Mouse (Mus musculus) CD4-positive, CD25-positive, alpha-beta regulatory T cell, adult 4 months (primary cell): ENCODE data around the gene Gm26938. TPM values are rescaled to one million over a fixed set of nuclear protein-coding genes. Genes with fewer than 3 reads are reported as not detected.
A peak's percentile ranks its signal among the peaks of the same experiment; 100 is the strongest.

Source experiments
- ATAC-seq: one replicate; pipeline ENCODE4 v1.8.0; 2017
- polyA plus RNA-seq, 2 experiments: library from polyadenylated mRNA; unstranded; fragments of 100-300 nt; shearing (Covaris generic); gene quantifications; one replicate each; pipeline ENCODE4 v1.2.1; 2017

Gm26938 gene
- polyA plus RNA-seq, 2 experiments from 2014 or later: not detected

GRCm38 (mm10) chr5:139793338-139794089 is 32.7 kb downstream of the Gm26938 start:
- ATAC-seq: no peak

DNA sequence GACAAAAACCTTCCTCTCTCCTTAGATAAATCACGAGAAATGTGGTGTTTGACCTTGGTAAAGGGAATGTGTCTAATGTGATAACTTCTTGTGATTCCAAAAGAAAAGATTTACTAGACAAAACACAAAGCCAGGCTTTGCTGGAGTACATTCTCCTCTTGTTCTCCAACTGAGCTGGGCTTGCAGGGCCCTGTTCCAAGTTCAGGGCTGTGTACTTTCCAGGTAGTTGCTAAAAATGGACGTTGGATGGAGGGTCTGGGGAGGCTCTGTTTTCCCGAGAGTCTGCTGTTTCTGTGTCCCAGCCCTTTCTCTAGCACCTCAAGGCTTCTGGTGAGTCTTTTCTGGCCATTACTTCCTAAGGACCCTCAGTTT is 33.3 kb downstream of the Gm26938 start:
- ATAC-seq: no peak

- ATAC-seq: peak; percentile 5
Observed at GRCm38 (mm10) chr5:139792159-139792775, 33.9 kb downstream of the Gm26938 start.

- peak; percentile 85 for ATAC-seq
Observed at GRCm38 (mm10) chr5:139791227-139792158, 34.7 kb downstream of the Gm26938 start, which contains the start of gene Mafk. Gene Mafk (plus strand): TSS chr5:139791513.

- ATAC-seq: no peak
Observed at GRCm38 (mm10) chr5:139789466-139789865, 36.7 kb downstream of the Gm26938 start.

DNA sequence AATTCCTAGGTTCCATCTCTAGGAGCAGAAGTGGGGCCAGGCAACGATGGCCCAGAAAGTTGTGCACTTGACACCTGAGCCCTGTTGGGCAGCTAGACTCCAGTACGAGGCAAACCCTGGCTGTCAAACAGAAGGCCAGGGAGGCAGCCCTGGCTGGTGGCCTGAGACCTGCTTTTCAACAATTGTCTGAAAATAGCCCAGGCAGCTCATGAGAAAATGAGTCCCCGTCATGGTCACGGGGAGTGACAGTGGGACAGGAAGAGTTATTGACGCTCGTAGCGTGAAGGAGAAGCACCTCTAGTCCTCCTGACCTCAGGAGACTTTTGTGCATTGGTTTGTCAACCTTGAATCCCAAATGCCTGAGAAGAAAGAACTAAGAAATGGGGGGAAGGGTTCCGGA is 44.8 kb downstream of the Gm26938 start:
- ATAC-seq: no peak

GRCm38 (mm10) chr5:139776966-139777365 is 49.2 kb downstream of the Gm26938 start:
- ATAC-seq: no peak

GRCm38 (mm10) chr5:139775216-139775926 is 50.8 kb downstream of the Gm26938 start, which contains the start of gene Ints1:
Gene Ints1 (minus strand): TSS chr5:139775674.
- ATAC-seq: peak; percentile 100

DNA sequence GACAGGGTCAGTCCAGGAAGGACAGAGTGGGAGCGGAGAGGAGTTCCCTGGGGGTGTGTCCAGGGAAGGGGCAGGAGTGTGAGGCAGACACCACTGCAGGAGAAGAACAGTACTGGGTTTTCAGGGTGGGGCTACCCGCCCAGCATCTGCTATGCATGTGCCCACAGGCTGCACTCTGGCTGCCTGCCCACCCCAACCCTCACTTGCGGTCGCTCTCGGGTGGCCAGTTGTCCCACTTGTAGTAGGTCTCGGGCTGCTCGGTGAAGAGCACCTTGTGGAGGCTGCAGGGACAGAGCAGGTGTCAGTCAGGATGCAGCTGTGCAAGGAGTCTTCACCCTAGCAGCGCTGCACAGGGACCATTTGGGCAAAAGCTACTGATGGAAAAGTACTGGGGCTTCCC is 58.0 kb downstream of the Gm26938 start:
- ATAC-seq: no peak

- no peak for ATAC-seq
Observed at GRCm38 (mm10) chr5:139764296-139764695, 61.9 kb downstream of the Gm26938 start.

- no peak for ATAC-seq
Observed at GRCm38 (mm10) chr5:139758096-139758495, 68.1 kb downstream of the Gm26938 start.

Other genes with a start within 250 kb of the Gm26938 start
- not detected for gene Micall2, start 90.1 kb downstream of the Gm26938 start, polyA plus RNA-seq
- gene Ints1, start 50.7 kb downstream of the Gm26938 start, polyA plus RNA-seq: 10 to 100 TPM in 1 of 2 experiments, 1 to 10 TPM in 1; 8.8 to 18.3 TPM
- 10 to 100 TPM; 13.6 to 17.2 TPM for gene Mafk, start 34.9 kb downstream of the Gm26938 start, polyA plus RNA-seq
- gene Tmem184a, start 6.5 kb downstream of the Gm26938 start, polyA plus RNA-seq: under 1 TPM in 1 of 2 experiments, not detected in 1; 0.18 TPM
- gene Psmg3, start 478 bp upstream of the Gm26938 start, polyA plus RNA-seq: 10 to 100 TPM; 45.9 to 60.3 TPM
- gene Elfn1, start 81.5 kb upstream of the Gm26938 start, polyA plus RNA-seq: not detected